ENCODE assay signal across 29 mouse cellular contexts in genomic region chr1:54842765-54843461, GRCm38 (mm10).
DNase-seq lines count a peak whose midpoint lies in the region; ATAC-seq and TF ChIP-seq lines count a peak whose summit lies in the region.
"Had no signal": no experiment of that assay in that cellular context is flagged by ENCODE, and none has a peak within 500 bp of the region (broad histone marks: within the 10 kb centered on the region; RNA-seq: fewer than 3 reads in every experiment).

No protein-coding gene starts in this region.

- H3K4me2 ChIP-seq in embryonic facial prominence, embryonic 13.5 days, result no peak overlapping the region
- H3K4me2 ChIP-seq: heart, embryonic 12.5 days; hindbrain, embryonic 14.5 days; limb, embryonic 13.5 days; liver, embryonic 11.5 days; midbrain, embryonic 11.5 days; neural tube, embryonic 12.5 days had no signal

- TF ChIP-seq POLR2A in kidney, adult 2 months (IDR thresholded peaks at IDR 0.05; ENCODE audit: low read depth, low read length), result no peak

- H3K27ac ChIP-seq in embryonic facial prominence, embryonic 13.5 days, result peak overlapping the region; percentile 48; the same call in 1 of the 2 replicates
- no peak overlapping the region; the same call in 1 of the 2 replicates for H3K27ac ChIP-seq in embryonic facial prominence, embryonic 10.5 days (replicated peaks)
- H3K27ac ChIP-seq in kidney, adult 2 months (ENCODE audit: insufficient read depth, low read depth, low read length), result no peak overlapping the region
- peak overlapping the region; percentile 28; the same call in 1 of the 2 replicates for H3K27ac ChIP-seq in limb, embryonic 10.5 days
- H3K27ac ChIP-seq: hindbrain, embryonic 14.5 days; layer of hippocampus, adult 2 months; left cerebral cortex, adult 2 months; limb, embryonic 13.5 days; neural tube, embryonic 12.5 days had no signal

- WGBS in embryonic facial prominence, embryonic 13.5 days, result 71% methylated on average over 7 of the region's 7 CpGs
- WGBS in embryonic facial prominence, embryonic 10.5 days, result 87% methylated on average over 7 of the region's 7 CpGs
- WGBS in kidney, adult 2 months, result 81% methylated on average over 7 of the region's 7 CpGs
- 71% methylated on average over 7 of the region's 7 CpGs for WGBS in limb, embryonic 10.5 days

- H3K9ac ChIP-seq in embryonic facial prominence, embryonic 13.5 days, result no peak overlapping the region
- H3K9ac ChIP-seq: heart, embryonic 12.5 days; hindbrain, embryonic 14.5 days; limb, embryonic 13.5 days; neural tube, embryonic 12.5 days had no signal

- no peak for TF ChIP-seq CTCF in kidney, adult 2 months (conservative IDR thresholded peaks at IDR 0.05; ENCODE audit: insufficient read depth, insufficient read length, low read depth, low read length)

- intact Hi-C loops in heart, postnatal 36 days (cut with DNase I), result no loop called here

- no peaks in the 10 kb centered on the region for H3K36me3 ChIP-seq in embryonic facial prominence, embryonic 13.5 days
- no peaks in the 10 kb centered on the region for H3K36me3 ChIP-seq in embryonic facial prominence, embryonic 10.5 days (replicated peaks)
- H3K36me3 ChIP-seq in kidney, adult 2 months (ENCODE audit: control insufficient read depth, insufficient read depth, low read length), result no peaks in the 10 kb centered on the region
- no peaks in the 10 kb centered on the region for H3K36me3 ChIP-seq in limb, embryonic 10.5 days
- H3K36me3 ChIP-seq: heart, embryonic 12.5 days; limb, embryonic 13.5 days; neural tube, embryonic 12.5 days had no signal

- no peaks in the 10 kb centered on the region for H3K9me3 ChIP-seq in embryonic facial prominence, embryonic 13.5 days
- H3K9me3 ChIP-seq in embryonic facial prominence, embryonic 10.5 days, result no peaks in the 10 kb centered on the region
- H3K9me3 ChIP-seq in limb, embryonic 10.5 days (replicated peaks), result no peaks in the 10 kb centered on the region
- H3K9me3 ChIP-seq: heart, embryonic 12.5 days; limb, embryonic 13.5 days; neural tube, embryonic 12.5 days had no signal

- no peaks in the 10 kb centered on the region for H3K27me3 ChIP-seq in embryonic facial prominence, embryonic 13.5 days
- no peaks in the 10 kb centered on the region for H3K27me3 ChIP-seq in embryonic facial prominence, embryonic 10.5 days (replicated peaks; ENCODE audit: low read depth, poor library complexity, severe bottlenecking)
- no peaks in the 10 kb centered on the region for H3K27me3 ChIP-seq in kidney, adult 2 months (replicated peaks; ENCODE audit: control insufficient read depth, insufficient read depth, low read length)
- H3K27me3 ChIP-seq in limb, embryonic 10.5 days (ENCODE audit: low read depth, poor library complexity, severe bottlenecking), result no peaks in the 10 kb centered on the region
- H3K27me3 ChIP-seq: CH12.LX; heart, embryonic 12.5 days; limb, embryonic 13.5 days; neural tube, embryonic 12.5 days had no signal

- no peak for DNase-seq in embryonic facial prominence, embryonic 10.5 days (ENCODE audit: low spot score)
- DNase-seq in heart, adult 11 months, result peak; percentile 72
- DNase-seq in heart, postnatal 36 days, result no peak
- peak; percentile 2 for DNase-seq in kidney, postnatal 10 days
- no peak for DNase-seq in kidney, adult 2 months
- DNase-seq in limb, embryonic 10.5 days (ENCODE audit: low spot score), result no peak
- DNase-seq: adrenal gland, adult 2 months; adrenal gland, postnatal 36 days; cerebellum, adult 2 months; cerebellum, postnatal 25 days; gastrocnemius, postnatal 14 days; kidney, postnatal 14 days; lung, postnatal 36 days; retina, postnatal 1 day; right cerebral cortex, postnatal 14 days; thymus, postnatal 14 days had no signal

- no peak for ATAC-seq in embryonic facial prominence, embryonic 13.5 days (ENCODE audit: insufficient number of reproducible peaks, insufficient read depth, low FRiP score, low TSS enrichment, low read depth)
- ATAC-seq: activated CD4-positive, CD25-positive, alpha-beta regulatory T cell, adult 4 months; intestine, postnatal 0 days; midbrain, embryonic 16.5 days had no signal

- no peak overlapping the region for H3K4me3 ChIP-seq in embryonic facial prominence, embryonic 13.5 days
- no peak overlapping the region for H3K4me3 ChIP-seq in embryonic facial prominence, embryonic 10.5 days
- H3K4me3 ChIP-seq in kidney, adult 2 months (ENCODE audit: insufficient read depth, low read depth, low read length), result no peak overlapping the region
- H3K4me3 ChIP-seq in limb, embryonic 10.5 days, result no peak overlapping the region
- H3K4me3 ChIP-seq: heart, embryonic 12.5 days; layer of hippocampus, adult 2 months; left cerebral cortex, adult 2 months; limb, embryonic 13.5 days; neural tube, embryonic 12.5 days had no signal

- peaks cover 67% of the 10 kb centered on the region for H3K4me1 ChIP-seq in embryonic facial prominence, embryonic 13.5 days
- peaks cover 20% of the 10 kb centered on the region for H3K4me1 ChIP-seq in embryonic facial prominence, embryonic 10.5 days
- H3K4me1 ChIP-seq in kidney, adult 2 months (ENCODE audit: control insufficient read depth, insufficient read depth, low read length), result peaks cover 10% of the 10 kb centered on the region; the same call in 1 of the 2 replicates
- peaks cover 21% of the 10 kb centered on the region for H3K4me1 ChIP-seq in limb, embryonic 10.5 days
- H3K4me1 ChIP-seq: neural tube, embryonic 12.5 days had no signal

Comparison
In these comparisons a context has a peak if more than half of its experiments do, and no peak if none do; other contexts are left out.
1. H3K27ac ChIP-seq: peak in embryonic facial prominence, embryonic 13.5 days (single experiment) and limb, embryonic 10.5 days (single experiment); none in embryonic facial prominence, embryonic 10.5 days (single experiment) and kidney, adult 2 months (single experiment).
2. DNase-seq: peak in heart, adult 11 months (single experiment) and kidney, postnatal 10 days (single experiment); none in embryonic facial prominence, embryonic 10.5 days (single experiment), heart, postnatal 36 days (0 of 2), kidney, adult 2 months (single experiment) and limb, embryonic 10.5 days (single experiment).